Mouse (Mus musculus): ENCODE measurements around the gene Btbd16. TPM values are rescaled to one million over a fixed set of nuclear protein-coding genes. Genes with fewer than 3 reads are reported as not detected.

Gene Btbd16
- polyA plus RNA-seq, 1 experiment from 2014 or later = not detected

GRCm38 (mm10) chr7:130827431-130827830, 53.6 kb downstream of the Btbd16 start:
- Histone ChIP-seq H3K27ac (no peak overlapping the region), H3K9ac (replicated peaks) (no peak overlapping the region), H3K27me3 (peaks cover 4% of the 10 kb centered on the region), H3K9me3 (no peaks in the 10 kb centered on the region), H3K4me2 (replicated peaks) (no peak overlapping the region), H3K4me3 (replicated peaks) (no peak overlapping the region), H3K36me3 (no peaks in the 10 kb centered on the region), H3K4me1 (replicated peaks) (no peaks in the 10 kb centered on the region)
- no peak for ATAC-seq
- 58% methylated on average over 3 of the region's 3 CpGs for WGBS

GRCm38 (mm10) chr7:130827844-130828403, 54.1 kb downstream of the Btbd16 start:
- no peak overlapping the region for H3K4me3 ChIP-seq (replicated peaks)
- no peak overlapping the region for H3K27ac ChIP-seq
- no peaks in the 10 kb centered on the region for H3K9me3 ChIP-seq
- WGBS = 90% methylated on average over 9 of the region's 9 CpGs
- H3K4me1 ChIP-seq (replicated peaks) = no peaks in the 10 kb centered on the region
- H3K9ac ChIP-seq (replicated peaks) = no peak overlapping the region
- no peaks in the 10 kb centered on the region for H3K36me3 ChIP-seq
- H3K27me3 ChIP-seq = peaks cover 4% of the 10 kb centered on the region
- H3K4me2 ChIP-seq (replicated peaks) = no peak overlapping the region
- ATAC-seq = no peak

- Histone ChIP-seq H3K4me2 (replicated peaks) (no peak overlapping the region), H3K4me3 (replicated peaks) (no peak overlapping the region), H3K4me1 (replicated peaks) (no peaks in the 10 kb centered on the region), H3K27ac (no peak overlapping the region), H3K36me3 (no peaks in the 10 kb centered on the region), H3K27me3 (peaks cover 7% of the 10 kb centered on the region), H3K9ac (replicated peaks) (no peak overlapping the region), H3K9me3 (no peaks in the 10 kb centered on the region)
- no peak for ATAC-seq
- WGBS = 86% methylated on average over 10 of the region's 10 CpGs
Measured at GRCm38 (mm10) chr7:130828475-130828874, 54.6 kb downstream of the Btbd16 start.

GRCm38 (mm10) chr7:130831586-130831985, 57.7 kb downstream of the Btbd16 start:
- no peak for ATAC-seq
- WGBS = 91% methylated on average over 5 of the region's 5 CpGs

GRCm38 (mm10) chr7:130834299-130834698, 60.4 kb downstream of the Btbd16 start:
- H3K9me3 ChIP-seq = no peaks in the 10 kb centered on the region
- H3K27me3 ChIP-seq = peaks cover 20% of the 10 kb centered on the region
- no peak overlapping the region for H3K27ac ChIP-seq
- H3K4me3 ChIP-seq (replicated peaks) = no peak overlapping the region
- peak; percentile 90 for ATAC-seq
- H3K4me1 ChIP-seq (replicated peaks) = peaks cover 40% of the 10 kb centered on the region
- H3K4me2 ChIP-seq (replicated peaks) = peak overlapping the region; percentile 28
- no peaks in the 10 kb centered on the region for H3K36me3 ChIP-seq
- WGBS = 17% methylated on average over 21 of the region's 21 CpGs
- H3K9ac ChIP-seq (replicated peaks) = no peak overlapping the region

More at GRCm38 (mm10) chr7:130831586-130831985, 57.7 kb downstream of the Btbd16 start:
- peaks cover 20% of the 10 kb centered on the region for H3K4me1 ChIP-seq (replicated peaks)
- H3K27ac ChIP-seq = no peak overlapping the region
- no peak overlapping the region for H3K4me3 ChIP-seq (replicated peaks)
- peaks cover 20% of the 10 kb centered on the region for H3K27me3 ChIP-seq
- no peaks in the 10 kb centered on the region for H3K9me3 ChIP-seq
- no peaks in the 10 kb centered on the region for H3K36me3 ChIP-seq
- no peak overlapping the region for H3K9ac ChIP-seq (replicated peaks)
- no peak overlapping the region for H3K4me2 ChIP-seq (replicated peaks)

GRCm38 (mm10) chr7:130834958-130835861, 61.3 kb downstream of the Btbd16 start:
- no peaks in the 10 kb centered on the region for H3K36me3 ChIP-seq
- H3K9me3 ChIP-seq = no peaks in the 10 kb centered on the region
- peaks cover 40% of the 10 kb centered on the region for H3K4me1 ChIP-seq (replicated peaks)
- ATAC-seq = 0 out of 2 replicates have a peak, but pooled peaks have one; percentile 15
- peaks cover 20% of the 10 kb centered on the region for H3K27me3 ChIP-seq
- WGBS = 5% methylated on average over 18 of the region's 18 CpGs
- H3K4me3 ChIP-seq (replicated peaks) = no peak overlapping the region
- H3K4me2 ChIP-seq (replicated peaks) = peak overlapping the region; percentile 28; the same call in 1 of the 2 replicates
- H3K27ac ChIP-seq = peak overlapping the region; percentile 58
- no peak overlapping the region for H3K9ac ChIP-seq (replicated peaks)

- Histone ChIP-seq H3K4me1 (replicated peaks) (peaks cover 40% of the 10 kb centered on the region), H3K4me3 (replicated peaks) (no peak overlapping the region), H3K4me2 (replicated peaks) (no peak overlapping the region), H3K9ac (replicated peaks) (no peak overlapping the region), H3K36me3 (no peaks in the 10 kb centered on the region), H3K9me3 (no peaks in the 10 kb centered on the region), H3K27ac (no peak overlapping the region), H3K27me3 (peaks cover 20% of the 10 kb centered on the region)
- ATAC-seq = no peak
- 79% methylated on average over 9 of the region's 9 CpGs for WGBS
Measured at GRCm38 (mm10) chr7:130836066-130836465, 62.2 kb downstream of the Btbd16 start.

GRCm38 (mm10) chr7:130837941-130838657, 64.2 kb downstream of the Btbd16 start:
- peak; percentile 86 for ATAC-seq
- Histone ChIP-seq H3K9me3 (no peaks in the 10 kb centered on the region), H3K4me1 (replicated peaks) (peaks cover 40% of the 10 kb centered on the region), H3K27me3 (peaks cover 16% of the 10 kb centered on the region), H3K9ac (replicated peaks) (no peak overlapping the region), H3K27ac (peak overlapping the region; percentile 73), H3K36me3 (no peaks in the 10 kb centered on the region), H3K4me2 (replicated peaks) (peak overlapping the region; percentile 18; the same call in 1 of the 2 replicates), H3K4me3 (replicated peaks) (no peak overlapping the region)
- 10% methylated on average over 12 of the region's 12 CpGs for WGBS

- H3K9me3 ChIP-seq = no peaks in the 10 kb centered on the region
- peaks cover 40% of the 10 kb centered on the region for H3K4me1 ChIP-seq (replicated peaks)
- peak overlapping the region; percentile 73; the same call in 1 of the 2 replicates for H3K27ac ChIP-seq
- no peak overlapping the region for H3K9ac ChIP-seq (replicated peaks)
- no peak for ATAC-seq
- no peak overlapping the region for H3K4me3 ChIP-seq (replicated peaks)
- WGBS = 45% methylated on average over 3 of the region's 3 CpGs
- H3K4me2 ChIP-seq (replicated peaks) = no peak overlapping the region
- no peaks in the 10 kb centered on the region for H3K36me3 ChIP-seq
- H3K27me3 ChIP-seq = peaks cover 12% of the 10 kb centered on the region; the same call in 1 of the 2 replicates
Measured at GRCm38 (mm10) chr7:130838658-130839025, 64.8 kb downstream of the Btbd16 start.

- no peak overlapping the region for H3K4me3 ChIP-seq (replicated peaks)
- no peaks in the 10 kb centered on the region for H3K9me3 ChIP-seq
- H3K4me1 ChIP-seq (replicated peaks) = peaks cover 35% of the 10 kb centered on the region
- H3K27me3 ChIP-seq = peaks cover 5% of the 10 kb centered on the region; the same call in 1 of the 2 replicates
- no peak for ATAC-seq
- H3K27ac ChIP-seq = no peak overlapping the region
- H3K4me2 ChIP-seq (replicated peaks) = no peak overlapping the region
- H3K9ac ChIP-seq (replicated peaks) = no peak overlapping the region
- WGBS = 87% methylated on average over 12 of the region's 12 CpGs
- no peaks in the 10 kb centered on the region for H3K36me3 ChIP-seq
Measured at GRCm38 (mm10) chr7:130839380-130840100, 65.7 kb downstream of the Btbd16 start.

GRCm38 (mm10) chr7:130847164-130847718, 73.4 kb downstream of the Btbd16 start:
- no peak for ATAC-seq
- Histone ChIP-seq H3K27me3 (no peaks in the 10 kb centered on the region), H3K4me3 (replicated peaks) (no peak overlapping the region), H3K27ac (no peak overlapping the region), H3K4me2 (replicated peaks) (no peak overlapping the region), H3K9ac (replicated peaks) (no peak overlapping the region), H3K36me3 (no peaks in the 10 kb centered on the region), H3K4me1 (replicated peaks) (no peaks in the 10 kb centered on the region), H3K9me3 (no peaks in the 10 kb centered on the region)
- 91% methylated on average over 17 of the region's 17 CpGs for WGBS
